Mouse (Mus musculus): ENCODE measurements around the gene Tmem41a.

DNA sequence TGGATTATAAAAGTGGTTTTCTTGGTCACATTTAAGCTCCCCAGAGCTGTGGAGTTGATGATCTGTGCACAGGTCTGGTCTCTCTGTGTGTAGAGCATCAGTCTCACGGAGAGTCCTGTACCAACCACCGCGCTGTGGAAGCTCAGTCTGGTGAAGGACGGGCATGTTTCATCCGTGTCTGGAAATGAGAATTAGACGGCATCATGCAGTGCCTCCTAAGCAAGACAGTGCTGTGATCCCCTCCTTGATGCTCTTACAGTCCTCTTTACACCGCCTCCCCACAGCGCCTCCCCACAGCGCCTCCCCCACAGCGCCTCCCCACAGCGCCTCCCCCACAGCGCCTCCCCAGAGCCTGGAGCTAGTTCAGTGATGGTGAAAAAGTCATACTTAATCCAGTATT lies 36.7 kb upstream of the Tmem41a start:
- no peak for TF ChIP-seq POLR2A (IDR thresholded peaks at IDR 0.05; ENCODE audit: low read depth, low read length)
- no peak for TF ChIP-seq CTCF (conservative IDR thresholded peaks at IDR 0.05; ENCODE audit: insufficient read depth, insufficient read length, low read depth, low read length)

Data from kidney, adult 2 months (tissue).